Mouse (Mus musculus) neural tube, embryonic 11.5 days (tissue): ENCODE measurements around the gene Aacs. TPM values are rescaled to one million over a fixed set of nuclear protein-coding genes. Genes with fewer than 3 reads are reported as not detected.

Experiments
- ATAC-seq: fragments of 200-750 bp; cut with Nextera tagmentation; 2 replicates; pipeline ENCODE4 v1.8.0; 2017; ENCODE audit warnings: moderate number of reproducible peaks, mild to moderate bottlenecking, moderate TSS enrichment, moderate library complexity; ENCODE audit not compliant: insufficient read depth, low FRiP score, low TSS enrichment
- DNase-seq: peaks from one replicate; pipeline ENCODE4 v3.0.0-alpha.2; 2015; ENCODE audit warnings: low spot score
- H3K27ac ChIP-seq: fragments of 300-500 bp; sonication (generic); 2 replicates; pipeline ENCODE4 v1.5.1; 2014; ENCODE audit warnings: low read depth, mild to moderate bottlenecking, low read length
- H3K27me3 ChIP-seq: fragments of 300-500 bp; sonication (generic); 2 replicates; pipeline ENCODE4 v1.6.1; 2014; ENCODE audit warnings: mild to moderate bottlenecking, low read length, mixed read lengths; ENCODE audit not compliant: control insufficient read depth, insufficient read depth
- H3K36me3 ChIP-seq: fragments of 300-500 bp; sonication (generic); 2 replicates; pipeline ENCODE4 v1.6.1; 2014; ENCODE audit warnings: mild to moderate bottlenecking, low read length, moderate library complexity, mixed read lengths; ENCODE audit not compliant: control insufficient read depth, insufficient read depth
- H3K4me1 ChIP-seq: fragments of 300-500 bp; sonication (generic); 2 replicates; pipeline ENCODE4 v1.6.1; 2014; ENCODE audit warnings: low read length, mixed read lengths; ENCODE audit not compliant: control insufficient read depth, insufficient read depth
- H3K4me2 ChIP-seq: fragments of 300-500 bp; sonication (generic); 2 replicates; pipeline ENCODE4 v1.6.1; 2014; ENCODE audit warnings: low read depth, mild to moderate bottlenecking, moderate library complexity
- H3K4me3 ChIP-seq: fragments of 300-500 bp; sonication (generic); 2 replicates; pipeline ENCODE4 v1.5.1; 2014; ENCODE audit warnings: low read depth, low read length
- H3K9ac ChIP-seq: fragments of 300-500 bp; sonication (generic); 2 replicates; pipeline ENCODE4 v1.6.1; 2014; ENCODE audit warnings: mild to moderate bottlenecking, low read length
- H3K9me3 ChIP-seq: fragments of 300-500 bp; sonication (generic); 2 replicates; pipeline ENCODE4 v1.6.1; 2016; ENCODE audit warnings: low read length; ENCODE audit not compliant: control insufficient read depth
- WGBS: fragments of 180-500 bp; shearing (Covaris S2); extraction: QIAGEN DNeasy Blood & Tissue Kit; methylation state at CpG from one replicate; pipeline ENCODE4 v1.1.7; 2014; 5-methylcytosine and 5-hydroxymethylcytosine counted together
- polyA plus RNA-seq: library from polyadenylated mRNA; unstranded; fragments of >200 nt; fragmentation: Nextera tagmentation; extraction: Ambion mirVana; gene quantifications from 2 replicates; pipeline ENCODE4 v1.2.1, GENCODE M21; 2014

Gene Aacs
- polyA plus RNA-seq, 1 experiment from 2014 or later: 65.1 TPM

GRCm38 (mm10) chr5:125456100-125456499 lies 19.5 kb upstream of the Aacs start:
- Histone ChIP-seq H3K4me2 (no peak overlapping the region), H3K9me3 (no peaks in the 10 kb centered on the region), H3K9ac (no peak overlapping the region), H3K27ac (no peak overlapping the region), H3K4me1 (no peaks in the 10 kb centered on the region), H3K27me3 (no peaks in the 10 kb centered on the region), H3K36me3 (peaks cover 3% of the 10 kb centered on the region), H3K4me3 (no peak overlapping the region)
- DNase-seq (no peak), ATAC-seq (no peak)
- WGBS: 92% methylated on average over 6 of the region's 6 CpGs

- Histone ChIP-seq H3K27ac (no peak overlapping the region), H3K9me3 (no peaks in the 10 kb centered on the region), H3K9ac (no peak overlapping the region), H3K4me2 (no peak overlapping the region), H3K27me3 (no peaks in the 10 kb centered on the region), H3K4me1 (no peaks in the 10 kb centered on the region), H3K4me3 (no peak overlapping the region), H3K36me3 (peaks cover 2% of the 10 kb centered on the region)
- ATAC-seq (no peak), DNase-seq (no peak)
- WGBS: 89% methylated on average over 6 of the region's 6 CpGs
Measured at GRCm38 (mm10) chr5:125457538-125457937, 18.1 kb upstream of the Aacs start.

- no peak overlapping the region for H3K4me3 ChIP-seq
- 87% methylated on average over 3 of the region's 3 CpGs for WGBS
- no peak for ATAC-seq
Measured at GRCm38 (mm10) chr5:125460574-125460973, 15.0 kb upstream of the Aacs start.

GRCm38 (mm10) chr5:125461868-125462445 lies 13.7 kb upstream of the Aacs start:
- H3K9me3 ChIP-seq: no peaks in the 10 kb centered on the region
- 0 out of 2 replicates have a peak, but pooled peaks cover 2% of the 10 kb centered on the region for H3K4me1 ChIP-seq
- WGBS: 64% methylated on average over 10 of the region's 10 CpGs
- H3K36me3 ChIP-seq: no peaks in the 10 kb centered on the region
- H3K9ac ChIP-seq: no peak overlapping the region
- H3K27ac ChIP-seq: no peak overlapping the region
- DNase-seq: no peak
- no peaks in the 10 kb centered on the region for H3K27me3 ChIP-seq
- ATAC-seq: no peak
- H3K4me2 ChIP-seq: no peak overlapping the region
- no peak overlapping the region for H3K4me3 ChIP-seq

More at GRCm38 (mm10) chr5:125460574-125460973, 15.0 kb upstream of the Aacs start:
- Histone ChIP-seq H3K4me1 (0 out of 2 replicates have a peak, but pooled peaks cover 2% of the 10 kb centered on the region), H3K9me3 (no peaks in the 10 kb centered on the region), H3K4me2 (no peak overlapping the region), H3K27me3 (no peaks in the 10 kb centered on the region), H3K27ac (no peak overlapping the region), H3K36me3 (no peaks in the 10 kb centered on the region), H3K9ac (no peak overlapping the region)
- DNase-seq: no peak

- H3K4me1 ChIP-seq: 0 out of 2 replicates have a peak, but pooled peaks cover 2% of the 10 kb centered on the region
- ATAC-seq: 0 out of 2 replicates have a peak, but pooled peaks have one; percentile 10
- H3K4me2 ChIP-seq: 0 out of 2 replicates have a peak overlapping the region, but pooled peaks have one; percentile 12
- H3K36me3 ChIP-seq: no peaks in the 10 kb centered on the region
- no peak overlapping the region for H3K27ac ChIP-seq
- no peaks in the 10 kb centered on the region for H3K9me3 ChIP-seq
- no peaks in the 10 kb centered on the region for H3K27me3 ChIP-seq
- no peak overlapping the region for H3K9ac ChIP-seq
- 48% methylated on average over 7 of the region's 7 CpGs for WGBS
- H3K4me3 ChIP-seq: no peak overlapping the region
- no peak for DNase-seq
Measured at GRCm38 (mm10) chr5:125465192-125465591, 10.4 kb upstream of the Aacs start.

GRCm38 (mm10) chr5:125465701-125466106 lies 9.9 kb upstream of the Aacs start:
- no peaks in the 10 kb centered on the region for H3K9me3 ChIP-seq
- H3K27ac ChIP-seq: no peak overlapping the region
- H3K9ac ChIP-seq: peak overlapping the region; percentile 47

GRCm38 (mm10) chr5:125466483-125466882 lies 9.1 kb upstream of the Aacs start:
- no peak overlapping the region for H3K4me3 ChIP-seq

More at GRCm38 (mm10) chr5:125465701-125466106, 9.9 kb upstream of the Aacs start:
- under 1% methylated on average over 25 of the region's 25 CpGs for WGBS
- DNase-seq (peak; percentile 98), ATAC-seq (peak; percentile 100)
- Histone ChIP-seq H3K36me3 (no peaks in the 10 kb centered on the region), H3K4me2 (peak overlapping the region; percentile 42), H3K27me3 (no peaks in the 10 kb centered on the region), H3K4me1 (0 out of 2 replicates have a peak, but pooled peaks cover 2% of the 10 kb centered on the region), H3K4me3 (peak overlapping the region; percentile 22)

GRCm38 (mm10) chr5:125467261-125467660 lies 8.4 kb upstream of the Aacs start:
- DNase-seq: no peak
- Histone ChIP-seq H3K27ac (no peak overlapping the region), H3K4me1 (0 out of 2 replicates have a peak, but pooled peaks cover 2% of the 10 kb centered on the region), H3K27me3 (no peaks in the 10 kb centered on the region), H3K4me3 (no peak overlapping the region), H3K36me3 (no peaks in the 10 kb centered on the region), H3K4me2 (no peak overlapping the region), H3K9ac (no peak overlapping the region), H3K9me3 (no peaks in the 10 kb centered on the region)
- no peak for ATAC-seq
- WGBS: 87% methylated on average over 14 of the region's 14 CpGs

More at GRCm38 (mm10) chr5:125466483-125466882, 9.1 kb upstream of the Aacs start:
- ATAC-seq (no peak), DNase-seq (no peak)
- 0 out of 2 replicates have a peak, but pooled peaks cover 2% of the 10 kb centered on the region for H3K4me1 ChIP-seq
- WGBS: 89% methylated on average over 5 of the region's 5 CpGs
- H3K36me3 ChIP-seq: no peaks in the 10 kb centered on the region
- no peak overlapping the region for H3K4me2 ChIP-seq
- H3K27me3 ChIP-seq: no peaks in the 10 kb centered on the region
- no peak overlapping the region for H3K9ac ChIP-seq
- no peak overlapping the region for H3K27ac ChIP-seq
- H3K9me3 ChIP-seq: no peaks in the 10 kb centered on the region

- H3K4me2 ChIP-seq: no peak overlapping the region
- H3K27me3 ChIP-seq: no peaks in the 10 kb centered on the region
- H3K36me3 ChIP-seq: no peaks in the 10 kb centered on the region
- DNase-seq: no peak
- WGBS: 84% methylated on average over 4 of the region's 4 CpGs
- no peak overlapping the region for H3K27ac ChIP-seq
- no peak for ATAC-seq
- no peaks in the 10 kb centered on the region for H3K9me3 ChIP-seq
- peaks cover 4% of the 10 kb centered on the region; the same call in 1 of the 2 replicates for H3K4me1 ChIP-seq
- no peak overlapping the region for H3K9ac ChIP-seq
- no peak overlapping the region for H3K4me3 ChIP-seq
Measured at GRCm38 (mm10) chr5:125470713-125471112, 4.9 kb upstream of the Aacs start.
